Mouse (Mus musculus) myocyte (in vitro differentiated cells): ENCODE results near the gene Rngtt. TPM values are rescaled to one million over a fixed set of nuclear protein-coding genes. Genes with fewer than 3 reads are reported as not detected.
"Not testable (repeated sequence)": the region's sequence is repeated elsewhere in the genome, so short reads cannot be mapped to it uniquely, and the experiment has no call there.

Source experiments
- H3K27me3 ChIP-seq: one replicate; pipeline ENCODE4 v1.6.1; 2011; ENCODE audit not compliant: control insufficient read depth, insufficient read depth, insufficient read length
- H3K36me3 ChIP-seq: one replicate; pipeline ENCODE4 v1.6.1; 2011; ENCODE audit not compliant: control insufficient read depth, insufficient read depth
- H3K4me2 ChIP-seq: one replicate; pipeline ENCODE4 v1.6.1; 2011; ENCODE audit warnings: low read depth, control low read depth
- H3K4me3 ChIP-seq: one replicate; pipeline ENCODE4 v1.5.1; 2011; ENCODE audit warnings: mild to moderate bottlenecking, control low read depth, moderate library complexity
- H3K79me2 ChIP-seq: one replicate; pipeline ENCODE4 v1.6.1; 2011; ENCODE audit not compliant: control insufficient read depth, insufficient read depth
- H3ac ChIP-seq: one replicate; pipeline ENCODE4 v1.6.1; 2011; ENCODE audit not compliant: control insufficient read depth, insufficient read length
- CEBPB ChIP-seq: IDR thresholded peaks from 2 replicates; pipeline ENCODE4 v1.6.1; 2011; ENCODE audit warnings: mild to moderate bottlenecking, moderate library complexity; ENCODE audit not compliant: poor library complexity, insufficient read depth, severe bottlenecking
- E2F4 ChIP-seq: IDR thresholded peaks from one replicate; pipeline ENCODE4 v1.6.1; 2011; ENCODE audit warnings: mild to moderate bottlenecking, control low read depth, moderate library complexity; ENCODE audit not compliant: insufficient read depth
- MAX ChIP-seq: IDR thresholded peaks from one replicate; pipeline ENCODE4 v1.6.1; 2011; ENCODE audit warnings: low read depth, mild to moderate bottlenecking, control low read depth
- MYOD1 ChIP-seq, 3 experiments: IDR thresholded peaks; one replicate each; pipeline ENCODE4 v1.6.1; 2011; ENCODE audit warnings: control low read depth in 2 of 3, low read depth in 2 of 3, mild to moderate bottlenecking in 2 of 3, moderate library complexity in 1 of 3; ENCODE audit not compliant: insufficient read length in 2 of 3, control insufficient read depth in 1 of 3
- MYOG ChIP-seq, 3 experiments: IDR thresholded peaks; one replicate each; pipeline ENCODE4 v1.6.1; 2011; ENCODE audit warnings: control low read depth in 2 of 3, low read depth in 2 of 3, mild to moderate bottlenecking in 2 of 3; ENCODE audit not compliant: insufficient read length in 2 of 3, control insufficient read depth in 1 of 3, insufficient read depth in 1 of 3
- POLR2A ChIP-seq: IDR thresholded peaks from one replicate; pipeline ENCODE4 v1.6.1; 2011; ENCODE audit warnings: low read depth, mild to moderate bottlenecking, control low read depth, moderate library complexity; ENCODE audit not compliant: insufficient read length
- POLR2AphosphoS2 ChIP-seq: IDR thresholded peaks from one replicate; pipeline ENCODE4 v1.6.1; 2011; ENCODE audit warnings: low read depth, control low read depth; ENCODE audit not compliant: insufficient read length
- REST ChIP-seq: IDR thresholded peaks from one replicate; pipeline ENCODE4 v1.6.1; 2011; ENCODE audit warnings: mild to moderate bottlenecking, control low read depth, moderate library complexity; ENCODE audit not compliant: insufficient read depth, insufficient read length
- SRF ChIP-seq: IDR thresholded peaks from one replicate; pipeline ENCODE4 v1.6.1; 2011; ENCODE audit warnings: low read depth; ENCODE audit not compliant: control insufficient read depth, insufficient read length
- TCF12 ChIP-seq: IDR thresholded peaks from one replicate; pipeline ENCODE4 v1.6.1; 2011; ENCODE audit warnings: mild to moderate bottlenecking, control low read depth; ENCODE audit not compliant: poor library complexity, insufficient read depth, severe bottlenecking
- TCF3 ChIP-seq: IDR thresholded peaks from one replicate; pipeline ENCODE4 v1.6.1; 2011; ENCODE audit warnings: low read depth, control low read depth; ENCODE audit not compliant: insufficient read length
- USF1 ChIP-seq: IDR thresholded peaks from one replicate; pipeline ENCODE4 v1.6.1; 2011; ENCODE audit warnings: low read depth, mild to moderate bottlenecking, control low read depth, moderate library complexity
- polyA plus RNA-seq: library from polyadenylated mRNA; unstranded; fragments of >200 nt; fragmentation: generic; extraction: Trizol; gene quantifications from one replicate; pipeline ENCODE4 v1.2.1, GENCODE M21; 2012; ENCODE audit warnings: missing spikeins

Gene Rngtt
- polyA plus RNA-seq, 1 experiment, result 4.9 TPM

- peak overlapping the region; percentile 93 for H3K4me2 ChIP-seq
- no peak for TF ChIP-seq MAX
- no peak for TF ChIP-seq SRF
- no peak for TF ChIP-seq MYOG (IDR thresholded peaks at IDR 0.05; ENCODE audit: control insufficient read depth in 1 of 3, insufficient read depth in 1 of 3, insufficient read length in 2 of 3, low read depth in 2 of 3)
- no peak for TF ChIP-seq USF1
- TF ChIP-seq MYOD1 (IDR thresholded peaks at IDR 0.05; ENCODE audit: control insufficient read depth in 1 of 3, insufficient read length in 2 of 3, low read depth in 2 of 3), result no peak
- no peak for TF ChIP-seq REST
- no peak for TF ChIP-seq E2F4
- TF ChIP-seq POLR2AphosphoS2, result no peak
- no peak overlapping the region for H3ac ChIP-seq
- H3K27me3 ChIP-seq, result no peaks in the 10 kb centered on the region
- H3K4me3 ChIP-seq, result peak overlapping the region; percentile 62
- peaks cover 54% of the 10 kb centered on the region for H3K79me2 ChIP-seq
- H3K36me3 ChIP-seq, result no peaks in the 10 kb centered on the region
Measured at GRCm38 (mm10) chr4:33310840-33311437, 828 bp downstream of the Rngtt start.

- H3K4me2 ChIP-seq, H3K36me3 ChIP-seq, H3ac ChIP-seq, H3K4me3 ChIP-seq, H3K27me3 ChIP-seq: not testable (repeated sequence)
- peaks cover 82% of the 10 kb centered on the region for H3K79me2 ChIP-seq
Measured at GRCm38 (mm10) chr4:33314150-33314549, 4.0 kb downstream of the Rngtt start.

- H3K36me3 ChIP-seq, result peaks cover under 1% of the 10 kb centered on the region
- H3K79me2 ChIP-seq, result peaks cover 92% of the 10 kb centered on the region
- no peak overlapping the region for H3ac ChIP-seq
- H3K4me2 ChIP-seq, result no peak overlapping the region
- no peaks in the 10 kb centered on the region for H3K27me3 ChIP-seq
- H3K4me3 ChIP-seq, result no peak overlapping the region
- TF ChIP-seq POLR2A (no peak), TCF3 (no peak)
Measured at GRCm38 (mm10) chr4:33315840-33316239, 5.7 kb downstream of the Rngtt start.

- Histone ChIP-seq H3K27me3 (no peaks in the 10 kb centered on the region), H3K36me3 (peaks cover 48% of the 10 kb centered on the region)
- TF ChIP-seq MYOD1 (IDR thresholded peaks at IDR 0.05; ENCODE audit: control insufficient read depth in 1 of 3, insufficient read length in 2 of 3, low read depth in 2 of 3) (no peak), MYOG (IDR thresholded peaks at IDR 0.05; ENCODE audit: control insufficient read depth in 1 of 3, insufficient read depth in 1 of 3, insufficient read length in 2 of 3, low read depth in 2 of 3) (no peak), CEBPB (no peak), POLR2A (no peak), E2F4 (no peak), REST (no peak), TCF12 (no peak), USF1 (no peak), SRF (no peak)
Measured at GRCm38 (mm10) chr4:33331147-33331546, 21.0 kb downstream of the Rngtt start.

GRCm38 (mm10) chr4:33332956-33333455 is 22.9 kb downstream of the Rngtt start:
- TF ChIP-seq MYOG (IDR thresholded peaks at IDR 0.05; ENCODE audit: control insufficient read depth in 1 of 3, insufficient read depth in 1 of 3, insufficient read length in 2 of 3, low read depth in 2 of 3) (no peak), USF1 (no peak), POLR2A (no peak), CEBPB (no peak), MYOD1 (IDR thresholded peaks at IDR 0.05; ENCODE audit: control insufficient read depth in 1 of 3, insufficient read length in 2 of 3, low read depth in 2 of 3) (no peak), SRF (no peak), REST (no peak), MAX (no peak), TCF3 (no peak), POLR2AphosphoS2 (no peak), TCF12 (no peak), E2F4 (no peak)
- H3K4me2 ChIP-seq, result no peak overlapping the region
- no peaks in the 10 kb centered on the region for H3K27me3 ChIP-seq
- H3K4me3 ChIP-seq, result no peak overlapping the region
- no peak overlapping the region for H3ac ChIP-seq
- H3K79me2 ChIP-seq, result no peaks in the 10 kb centered on the region
- H3K36me3 ChIP-seq, result peaks cover 40% of the 10 kb centered on the region

More at GRCm38 (mm10) chr4:33331147-33331546, 21.0 kb downstream of the Rngtt start:
- Histone ChIP-seq H3ac (no peak overlapping the region), H3K4me3 (no peak overlapping the region), H3K79me2 (no peaks in the 10 kb centered on the region), H3K4me2 (no peak overlapping the region)
